Mouse (Mus musculus) megakaryocyte-erythroid progenitor cell, adult 5-6 weeks (primary cell): Measurements from ENCODE around the gene Adamts9. TPM values are rescaled to one million over a fixed set of nuclear protein-coding genes. Genes with fewer than 3 reads are reported as not detected.

Experiments
- ATAC-seq: replicated peaks from 2 replicates; pipeline ENCODE4 v1.8.0; 2016; ENCODE audit warnings: mild to moderate bottlenecking, inconsistent platforms; ENCODE audit not compliant: severe bottlenecking, poor library complexity, low FRiP score, low TSS enrichment
- total RNA-seq, 2 experiments: library from RNA; stranded (forward) in 1 of 2; stranded (reverse) in 1 of 2; fragments of 200-1000, 215-1000 nt in 1 of 2; fragments of >200 nt in 1 of 2; fragmentation: Nextera tagmentation in 1 of 2; gene quantifications; 2 replicates each; pipeline ENCODE4 v1.2.3; 2014 to 2017

Gene Adamts9
- total RNA-seq, 2 experiments from 2014 or later = not detected

- no peak for ATAC-seq
Observed at GRCm38 (mm10) chr6:92940191-92941131, 2.8 kb downstream of the Adamts9 start.

GRCm38 (mm10) chr6:92928261-92928660 is 15.0 kb downstream of the Adamts9 start:
- no peak for ATAC-seq

GRCm38 (mm10) chr6:92924536-92924935 is 18.8 kb downstream of the Adamts9 start:
- ATAC-seq = no peak

- ATAC-seq = no peak
Observed at GRCm38 (mm10) chr6:92921843-92922242, 21.4 kb downstream of the Adamts9 start.

GRCm38 (mm10) chr6:92920938-92921689 is 22.2 kb downstream of the Adamts9 start:
- ATAC-seq = no peak

- ATAC-seq = no peak
Observed at GRCm38 (mm10) chr6:92910611-92911010, 32.7 kb downstream of the Adamts9 start.

- ATAC-seq = no peak
Observed at GRCm38 (mm10) chr6:92909361-92909760, 33.9 kb downstream of the Adamts9 start.

- no peak for ATAC-seq
Observed at GRCm38 (mm10) chr6:92905922-92906321, 37.4 kb downstream of the Adamts9 start.

GRCm38 (mm10) chr6:92904491-92904890 is 38.8 kb downstream of the Adamts9 start:
- ATAC-seq = no peak

GRCm38 (mm10) chr6:92904037-92904436 is 39.3 kb downstream of the Adamts9 start:
- no peak for ATAC-seq

- ATAC-seq = no peak
Observed at GRCm38 (mm10) chr6:92891535-92891934, 51.8 kb downstream of the Adamts9 start.

GRCm38 (mm10) chr6:92883131-92883900 is 60.0 kb downstream of the Adamts9 start:
- no peak for ATAC-seq

GRCm38 (mm10) chr6:92882446-92882845 is 60.8 kb downstream of the Adamts9 start:
- no peak for ATAC-seq

- ATAC-seq = no peak
Observed at GRCm38 (mm10) chr6:92879700-92880265, 63.5 kb downstream of the Adamts9 start.

GRCm38 (mm10) chr6:92878771-92879170 is 64.5 kb downstream of the Adamts9 start:
- ATAC-seq = no peak

GRCm38 (mm10) chr6:92877236-92877635 is 66.1 kb downstream of the Adamts9 start:
- no peak for ATAC-seq

- no peak for ATAC-seq
Observed at GRCm38 (mm10) chr6:92876121-92876520, 67.2 kb downstream of the Adamts9 start.

GRCm38 (mm10) chr6:92875340-92875739 is 68.0 kb downstream of the Adamts9 start:
- ATAC-seq = no peak

- no peak for ATAC-seq
Observed at GRCm38 (mm10) chr6:92874854-92875253, 68.4 kb downstream of the Adamts9 start.
